Mouse (Mus musculus) yolk sac, embryonic 10.5 days (tissue): ENCODE measurements around the gene Hist1h3a.
"Not testable (repeated sequence)": the region's sequence is repeated elsewhere in the genome, so short reads cannot be mapped to it uniquely, and the experiment has no call there.

Experiments
- DNase-seq: peaks from one replicate; pipeline ENCODE4 v3.0.0-alpha.2; 2017; ENCODE audit warnings: low spot score

Gene Hist1h3a

GRCm38 (mm10) chr13:23743215-23743614 is 19.0 kb downstream of the Hist1h3a start:
- DNase-seq = no peak

GRCm38 (mm10) chr13:23742007-23742406 is 20.2 kb downstream of the Hist1h3a start:
- DNase-seq = no peak

- DNase-seq = no peak
These were observed 21.3 kb downstream of the Hist1h3a start for GRCm38 (mm10) chr13:23740910-23741309.

- DNase-seq = peak; percentile 41
These were observed 21.8 kb downstream of the Hist1h3a start for GRCm38 (mm10) chr13:23740256-23740840.

- no peak for DNase-seq
These were observed 22.3 kb downstream of the Hist1h3a start for GRCm38 (mm10) chr13:23739922-23740252.

GRCm38 (mm10) chr13:23739069-23739921 is 22.9 kb downstream of the Hist1h3a start:
- peak; percentile 97 for DNase-seq

GRCm38 (mm10) chr13:23738677-23739068 is 23.5 kb downstream of the Hist1h3a start, which contains the start of gene Hist1h1c:
TSS of gene Hist1h1c (plus strand) at chr13:23738808.
- DNase-seq = peak; percentile 97

GRCm38 (mm10) chr13:23738041-23738440 is 24.1 kb downstream of the Hist1h3a start:
- peak; percentile 36 for DNase-seq

- DNase-seq = no peak
These were observed 25.1 kb downstream of the Hist1h3a start for GRCm38 (mm10) chr13:23737091-23737490.

- DNase-seq = no peak
These were observed 29.9 kb downstream of the Hist1h3a start for GRCm38 (mm10) chr13:23732156-23732804.

- DNase-seq = peak; percentile 86
These were observed 31.7 kb downstream of the Hist1h3a start for GRCm38 (mm10) chr13:23730479-23730878.

- DNase-seq = no peak
These were observed 32.5 kb downstream of the Hist1h3a start for GRCm38 (mm10) chr13:23729706-23730105.

GRCm38 (mm10) chr13:23729192-23729525 is 33.0 kb downstream of the Hist1h3a start:
- DNase-seq = no peak

GRCm38 (mm10) chr13:23728472-23729191 is 33.6 kb downstream of the Hist1h3a start:
- no peak for DNase-seq

- DNase-seq = no peak
These were observed 37.0 kb downstream of the Hist1h3a start for GRCm38 (mm10) chr13:23725213-23725612.

- DNase-seq = no peak
These were observed 37.9 kb downstream of the Hist1h3a start for GRCm38 (mm10) chr13:23724239-23724638.

- DNase-seq = not testable (repeated sequence)
These were observed 44.5 kb downstream of the Hist1h3a start for GRCm38 (mm10) chr13:23717593-23718245.

GRCm38 (mm10) chr13:23717176-23717575 is 45.0 kb downstream of the Hist1h3a start:
- DNase-seq = no peak

- DNase-seq = no peak
These were observed 45.7 kb downstream of the Hist1h3a start for GRCm38 (mm10) chr13:23716261-23717042.
